Mouse (Mus musculus) MEL (cell line): ENCODE data around the gene Lrrc3b. TPM values are rescaled to one million over a fixed set of nuclear protein-coding genes. Genes with fewer than 3 reads are reported as not detected.

Source experiments
- DNase-seq: peaks from one replicate; pipeline ENCODE4 v3.0.0; 2011; ENCODE audit warnings: low read depth, low spot score
- H3K27ac ChIP-seq: 2 replicates; pipeline ENCODE4 v1.5.1; 2012; ENCODE audit warnings: low read depth, mild to moderate bottlenecking, control low read depth, low read length, moderate library complexity; ENCODE audit not compliant: control insufficient read depth
- H3K27me3 ChIP-seq, 2 experiments: fragments of 150-350 bp in 1 of 2; sonication (generic) in 1 of 2; 2 replicates each; pipeline ENCODE4 v1.6.1; 2012; ENCODE audit warnings: low read length in 2 of 2, mild to moderate bottlenecking in 2 of 2, improper control_type of control experiment in 1 of 2, moderate library complexity in 1 of 2; ENCODE audit not compliant: insufficient read depth in 2 of 2, control insufficient read depth in 1 of 2
- H3K36me3 ChIP-seq, 2 experiments: 2 replicates each; pipeline ENCODE4 v1.6.1; 2012 to 2014; ENCODE audit warnings: low read length in 2 of 2, improper control_type of control experiment in 1 of 2, inconsistent platforms in 1 of 2, mild to moderate bottlenecking in 1 of 2; ENCODE audit not compliant: insufficient read depth in 2 of 2, control insufficient read depth in 1 of 2
- H3K4me1 ChIP-seq, 2 experiments: fragments of 150-350 bp in 1 of 2; sonication (generic) in 1 of 2; 2 replicates each; pipeline ENCODE4 v1.6.1; 2012; ENCODE audit warnings: low read length in 2 of 2, improper control_type of control experiment in 1 of 2, mild to moderate bottlenecking in 1 of 2; ENCODE audit not compliant: insufficient read depth in 2 of 2, control insufficient read depth in 1 of 2
- H3K4me3 ChIP-seq, 2 experiments: fragments of 150-350 bp in 1 of 2; sonication (generic) in 1 of 2; 2 replicates each; pipeline ENCODE4 v1.5.1; 2012; ENCODE audit warnings: low read depth in 2 of 2, low read length in 2 of 2, mild to moderate bottlenecking in 2 of 2, moderate library complexity in 2 of 2, control low read depth in 1 of 2, improper control_type of control experiment in 1 of 2; ENCODE audit not compliant: control insufficient read depth in 1 of 2, insufficient read depth in 1 of 2
- H3K79me2 ChIP-seq: 2 replicates; pipeline ENCODE4 v1.6.1; 2012; ENCODE audit warnings: mild to moderate bottlenecking, low read length, moderate library complexity; ENCODE audit not compliant: control insufficient read depth, poor library complexity, insufficient read depth
- H3K9ac ChIP-seq: 2 replicates; pipeline ENCODE4 v1.6.1; 2012; ENCODE audit warnings: low read depth, mild to moderate bottlenecking, control low read depth, low read length, moderate library complexity; ENCODE audit not compliant: control insufficient read depth, poor library complexity, severe bottlenecking
- H3K9me3 ChIP-seq: fragments of 150-350 bp; sonication (generic); replicated peaks from 2 replicates; pipeline ENCODE4 v1.6.1; 2012; ENCODE audit warnings: mild to moderate bottlenecking, low read length, improper control_type of control experiment, moderate library complexity; ENCODE audit not compliant: insufficient read depth
- BHLHE40 ChIP-seq: IDR thresholded peaks from 2 replicates; pipeline ENCODE4 v1.6.1; 2012; ENCODE audit warnings: low read depth, mild to moderate bottlenecking, inconsistent platforms, low read length, improper control_type of control experiment, borderline replicate concordance
- CHD1 ChIP-seq: IDR thresholded peaks from 2 replicates; pipeline ENCODE4 v1.6.1; 2012; ENCODE audit warnings: low read depth, mild to moderate bottlenecking, inconsistent platforms, low read length, improper control_type of control experiment
- CHD2 ChIP-seq: IDR thresholded peaks from 2 replicates; pipeline ENCODE4 v1.6.1; 2011; ENCODE audit warnings: low read length, improper control_type of control experiment
- CTCF ChIP-seq, 3 experiments: IDR thresholded peaks in 2 of 3; conservative IDR thresholded peaks in 1 of 3; 2 replicates each; pipeline ENCODE4 v1.5.1; 2011 to 2012; ENCODE audit warnings: low read length in 3 of 3, low read depth in 2 of 3, mild to moderate bottlenecking in 2 of 3, improper control_type of control experiment in 1 of 3, inconsistent platforms in 1 of 3, mixed read lengths in 1 of 3, moderate library complexity in 1 of 3; ENCODE audit not compliant: control insufficient read depth in 1 of 3, insufficient read depth in 1 of 3, poor library complexity in 1 of 3, severe bottlenecking in 1 of 3
- E2F4 ChIP-seq: IDR thresholded peaks from 2 replicates; pipeline ENCODE4 v1.6.1; 2011; ENCODE audit warnings: low read depth, low read length, improper control_type of control experiment, borderline replicate concordance
- ELF1 ChIP-seq: IDR thresholded peaks from 2 replicates; pipeline ENCODE4 v1.6.1; 2014; ENCODE audit warnings: low read depth, mild to moderate bottlenecking, inconsistent platforms, low read length, improper control_type of control experiment, moderate library complexity
- EP300 ChIP-seq, 2 experiments: IDR thresholded peaks; 2 replicates each; pipeline ENCODE4 v1.6.1; 2011; ENCODE audit warnings: improper control_type of control experiment in 2 of 2, low read length in 2 of 2, low read depth in 1 of 2, mild to moderate bottlenecking in 1 of 2
- GATA1 ChIP-seq: IDR thresholded peaks from 2 replicates; pipeline ENCODE4 v1.6.1; 2011; ENCODE audit warnings: low read depth, low read length, improper control_type of control experiment
- HCFC1 ChIP-seq: IDR thresholded peaks from 2 replicates; pipeline ENCODE4 v1.6.1; 2012; ENCODE audit warnings: low read depth, mild to moderate bottlenecking, inconsistent platforms, low read length, improper control_type of control experiment, moderate library complexity
- JUND ChIP-seq: IDR thresholded peaks from 2 replicates; pipeline ENCODE4 v1.6.1; 2011; ENCODE audit warnings: low read depth, mild to moderate bottlenecking, improper control_type of control experiment, low read length
- MAFK ChIP-seq: IDR thresholded peaks from 2 replicates; pipeline ENCODE4 v1.6.1; 2011; ENCODE audit warnings: low read depth, mild to moderate bottlenecking, low read length, improper control_type of control experiment, borderline replicate concordance
- MAX ChIP-seq: IDR thresholded peaks from 2 replicates; pipeline ENCODE4 v1.6.1; 2011; ENCODE audit warnings: low read length, improper control_type of control experiment
- MAZ ChIP-seq: IDR thresholded peaks from 2 replicates; pipeline ENCODE4 v1.6.1; 2012; ENCODE audit warnings: low read depth, mild to moderate bottlenecking, inconsistent platforms, low read length, improper control_type of control experiment
- MEF2A ChIP-seq: IDR thresholded peaks from 2 replicates; pipeline ENCODE4 v1.6.1; 2014; ENCODE audit warnings: low read depth, mild to moderate bottlenecking, inconsistent platforms, low read length, improper control_type of control experiment; ENCODE audit not compliant: poor library complexity, insufficient replicate concordance, severe bottlenecking; ENCODE audit errors: extremely low read depth
- MXI1 ChIP-seq: IDR thresholded peaks from 2 replicates; pipeline ENCODE4 v1.6.1; 2011; ENCODE audit warnings: mild to moderate bottlenecking, low read depth, low read length, improper control_type of control experiment
- NELFE ChIP-seq: IDR thresholded peaks from 2 replicates; pipeline ENCODE4 v1.6.1; 2011; ENCODE audit warnings: low read depth, low read length, improper control_type of control experiment
- NRF1 ChIP-seq: IDR thresholded peaks from 2 replicates; pipeline ENCODE4 v1.6.1; 2014; ENCODE audit warnings: low read depth, mild to moderate bottlenecking, inconsistent platforms, low read length, improper control_type of control experiment, moderate library complexity; ENCODE audit not compliant: poor library complexity, insufficient read depth, severe bottlenecking
- POLR2A ChIP-seq, 2 experiments: IDR thresholded peaks; 2 replicates each; pipeline ENCODE4 v1.6.1; 2011 to 2012; ENCODE audit warnings: low read length in 2 of 2, mild to moderate bottlenecking in 2 of 2, control low read depth in 1 of 2, improper control_type of control experiment in 1 of 2, low read depth in 1 of 2, moderate library complexity in 1 of 2; ENCODE audit not compliant: control insufficient read depth in 1 of 2, insufficient read depth in 1 of 2, poor library complexity in 1 of 2
- POLR2AphosphoS5 ChIP-seq: IDR thresholded peaks from 2 replicates; pipeline ENCODE4 v1.6.1; 2012; ENCODE audit warnings: low read depth, borderline replicate concordance, mild to moderate bottlenecking, inconsistent platforms, low read length, moderate library complexity, mixed read lengths
- RAD21 ChIP-seq: IDR thresholded peaks from 2 replicates; pipeline ENCODE4 v1.6.1; 2011; ENCODE audit warnings: mild to moderate bottlenecking, low read depth, low read length, improper control_type of control experiment
- RCOR1 ChIP-seq: IDR thresholded peaks from 2 replicates; pipeline ENCODE4 v1.6.1; 2012; ENCODE audit warnings: low read depth, mild to moderate bottlenecking, inconsistent platforms, low read length, improper control_type of control experiment
- TAL1 ChIP-seq: IDR thresholded peaks from 2 replicates; pipeline ENCODE4 v1.6.1; 2012; ENCODE audit warnings: mild to moderate bottlenecking, inconsistent platforms, low read length, moderate library complexity, mixed read lengths
- TBP ChIP-seq: IDR thresholded peaks from 2 replicates; pipeline ENCODE4 v1.8.0; 2011; ENCODE audit warnings: low read depth, low read length, improper control_type of control experiment
- TCF12 ChIP-seq: IDR thresholded peaks from 2 replicates; pipeline ENCODE4 v1.6.1; 2014; ENCODE audit warnings: low read depth, mild to moderate bottlenecking, inconsistent platforms, low read length, improper control_type of control experiment, moderate library complexity
- UBTF ChIP-seq: IDR thresholded peaks from 2 replicates; pipeline ENCODE4 v1.6.1; 2012; ENCODE audit warnings: low read depth, mild to moderate bottlenecking, inconsistent platforms, low read length, improper control_type of control experiment, moderate library complexity, borderline replicate concordance; ENCODE audit not compliant: insufficient read depth
- USF1 ChIP-seq: IDR thresholded peaks from 2 replicates; pipeline ENCODE4 v1.6.1; 2014; ENCODE audit warnings: low read depth, mild to moderate bottlenecking, inconsistent platforms, low read length, improper control_type of control experiment, moderate library complexity
- ZKSCAN1 ChIP-seq: IDR thresholded peaks from 2 replicates; pipeline ENCODE4 v1.6.1; 2012; ENCODE audit warnings: low read depth, mild to moderate bottlenecking, inconsistent platforms, low read length, improper control_type of control experiment, moderate library complexity
- ZMIZ1 ChIP-seq: IDR thresholded peaks from 2 replicates; pipeline ENCODE4 v1.6.1; 2012; ENCODE audit warnings: low read depth, mild to moderate bottlenecking, inconsistent platforms, low read length, improper control_type of control experiment, moderate library complexity
- ZNF384 ChIP-seq: IDR thresholded peaks from 2 replicates; pipeline ENCODE4 v1.6.1; 2012; ENCODE audit warnings: low read depth, mild to moderate bottlenecking, inconsistent platforms, low read length, improper control_type of control experiment
- polyA plus RNA-seq, 2 experiments: library from polyadenylated mRNA; stranded (reverse) in 1 of 2; unstranded in 1 of 2; fragments of >175 nt in 1 of 2; fragments of >200 nt in 1 of 2; gene quantifications; 2 replicates each; pipeline versions ENCODE4 v1.2.1 to v1.2.4; 2012; ENCODE audit warnings: low replicate concordance in 2 of 2, low read depth in 1 of 2; ENCODE audit not compliant: insufficient read length in 2 of 2, insufficient read depth in 1 of 2, missing spikeins in 1 of 2
- total RNA-seq: library from RNA; depleted of rRNA; stranded (reverse); fragments of 300-350 nt; gene quantifications from 2 replicates; pipeline ENCODE4 v1.2.3, GENCODE M21; 2012

The Lrrc3b gene
- total and polyA plus RNA-seq, 3 experiments = not detected

DNA sequence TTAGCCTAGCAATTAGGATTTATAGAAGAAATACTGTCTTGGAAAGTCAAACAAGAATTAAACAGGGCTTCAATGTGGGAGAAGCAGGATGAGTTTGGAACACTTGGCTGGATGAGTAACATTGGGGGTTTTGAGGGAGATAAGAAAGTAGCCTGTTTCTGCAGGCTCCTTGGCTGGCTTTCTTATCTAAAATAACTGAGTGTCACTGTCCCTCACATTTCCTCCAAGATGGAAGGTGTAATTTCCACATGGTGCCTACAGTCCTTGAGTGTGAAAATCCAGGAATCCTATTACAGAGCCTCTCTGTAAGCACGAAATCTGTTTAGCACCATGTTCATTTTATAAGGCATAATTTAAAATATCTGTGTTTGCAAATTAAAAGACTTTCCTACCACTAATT lies 112.9 kb downstream of the Lrrc3b start:
- H3K79me2 ChIP-seq = no peaks in the 10 kb centered on the region
- H3K9ac ChIP-seq = no peak overlapping the region
- H3K9me3 ChIP-seq = no peaks in the 10 kb centered on the region
- DNase-seq = no peak
- H3K4me3 ChIP-seq = no peak overlapping the region
- no peak overlapping the region for H3K27ac ChIP-seq
- no peaks in the 10 kb centered on the region for H3K27me3 ChIP-seq
- H3K36me3 ChIP-seq = no peaks in the 10 kb centered on the region
- no peaks in the 10 kb centered on the region for H3K4me1 ChIP-seq
- no peak for TF ChIP-seq TAL1
- TF ChIP-seq TBP = no peak
- TF ChIP-seq UBTF = no peak
- no peak for TF ChIP-seq JUND
- TF ChIP-seq BHLHE40 = no peak
- no peak for TF ChIP-seq ELF1
- no peak for TF ChIP-seq EP300 (IDR thresholded peaks at IDR 0.05; ENCODE audit: low read depth in 1 of 2, low read length in 2 of 2)
- no peak for TF ChIP-seq POLR2AphosphoS5
- no peak for TF ChIP-seq NRF1
- TF ChIP-seq TCF12 = no peak
- no peak for TF ChIP-seq NELFE
- no peak for TF ChIP-seq MAZ
- TF ChIP-seq CHD2 = no peak
- no peak for TF ChIP-seq MXI1
- no peak for TF ChIP-seq RAD21
- no peak for TF ChIP-seq CTCF (IDR thresholded peaks at IDR 0.05 in 2 of 3, conservative IDR thresholded peaks at IDR 0.05 in 1 of 3; ENCODE audit: control insufficient read depth in 1 of 3, insufficient read depth in 1 of 3, low read depth in 2 of 3, low read length in 3 of 3, poor library complexity in 1 of 3, severe bottlenecking in 1 of 3)
- no peak for TF ChIP-seq GATA1
- no peak for TF ChIP-seq ZKSCAN1
- no peak for TF ChIP-seq E2F4

DNA sequence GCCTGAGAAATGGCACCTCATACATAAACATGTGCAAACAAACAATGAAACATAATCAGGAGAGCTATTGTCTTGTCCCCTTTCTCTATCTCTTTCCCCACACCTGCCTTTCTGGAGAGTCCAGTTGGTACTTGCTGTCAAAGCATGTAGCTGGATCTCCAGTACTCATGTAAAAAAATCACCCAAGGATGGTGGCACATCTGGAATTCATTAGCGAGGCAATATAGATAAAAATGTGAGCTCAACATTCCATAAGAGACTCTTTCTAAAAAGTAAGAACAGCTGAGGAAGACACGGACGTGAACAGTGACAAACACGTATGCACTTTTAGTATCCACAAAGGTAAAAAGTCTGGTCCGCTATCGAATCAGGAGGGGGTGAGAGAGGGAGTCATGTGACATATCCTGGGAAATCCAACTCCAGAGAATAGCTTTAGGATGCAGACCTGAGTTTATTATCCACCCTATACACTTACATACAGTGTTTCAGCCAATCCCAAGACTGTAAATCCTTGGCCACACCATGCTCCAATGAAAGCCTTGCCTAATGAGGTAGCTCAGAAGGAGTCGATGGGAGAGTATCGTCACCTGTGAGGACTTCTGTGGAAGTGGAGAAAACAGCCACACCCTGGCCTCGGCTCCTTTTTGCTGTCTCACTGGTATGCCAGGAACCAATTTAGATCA lies 116.2 kb downstream of the Lrrc3b start:
- no peaks in the 10 kb centered on the region for H3K79me2 ChIP-seq
- no peaks in the 10 kb centered on the region for H3K36me3 ChIP-seq
- H3K27me3 ChIP-seq = no peaks in the 10 kb centered on the region
- no peak overlapping the region for H3K27ac ChIP-seq
- TF ChIP-seq JUND (no peak), MAZ (no peak), MAFK (no peak), BHLHE40 (no peak), USF1 (no peak), E2F4 (no peak), POLR2A (IDR thresholded peaks at IDR 0.05; ENCODE audit: control insufficient read depth in 1 of 2, insufficient read depth in 1 of 2, low read depth in 1 of 2, low read length in 2 of 2, poor library complexity in 1 of 2) (no peak), TCF12 (no peak), MAX (no peak), MEF2A (no peak), ELF1 (no peak), CHD1 (no peak), ZMIZ1 (no peak), HCFC1 (no peak), EP300 (IDR thresholded peaks at IDR 0.05; ENCODE audit: low read depth in 1 of 2, low read length in 2 of 2) (no peak), RCOR1 (no peak), GATA1 (no peak), NELFE (no peak), ZNF384 (no peak)
- TF ChIP-seq, all 39 proteins: peak for 0
- H3K9me3 ChIP-seq = no peaks in the 10 kb centered on the region
- H3K4me3 ChIP-seq = no peak overlapping the region
- no peak overlapping the region for H3K9ac ChIP-seq
- no peaks in the 10 kb centered on the region for H3K4me1 ChIP-seq
- no peak for DNase-seq
